Mouse (Mus musculus) liver, postnatal 0 days (tissue): ENCODE measurements around the gene Tac2.
A peak's percentile ranks its signal among the peaks of the same experiment; 100 is the strongest.

Experiments used
- CTCF ChIP-seq: sonication (generic); IDR thresholded peaks from 2 replicates; pipeline ENCODE4 v1.5.1; 2016; ENCODE audit warnings: antibody characterized with exemption, low read depth
- EP300 ChIP-seq: IDR thresholded peaks from 2 replicates; pipeline ENCODE4 v1.6.1; 2016; ENCODE audit warnings: antibody characterized with exemption, low read depth, mild to moderate bottlenecking

DNA sequence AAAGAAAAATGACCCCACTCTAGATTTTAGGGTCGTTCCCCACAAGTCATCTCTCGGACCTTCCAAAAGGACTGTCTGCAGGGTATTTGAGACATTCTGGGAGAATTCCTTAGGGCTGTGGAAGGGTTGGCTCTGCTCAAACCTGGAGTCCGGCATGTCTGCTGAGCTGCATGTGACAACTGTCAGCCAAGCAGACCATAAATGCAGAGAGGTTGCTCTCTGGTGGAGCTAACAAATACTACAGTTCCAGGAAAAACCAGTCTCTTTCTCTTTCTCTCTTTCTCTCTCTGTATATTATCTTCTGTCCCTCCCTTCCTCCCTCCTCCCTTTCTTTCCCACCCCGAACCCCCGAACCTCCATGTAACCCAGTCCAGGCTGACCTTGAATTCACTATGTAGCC is 10.2 kb downstream of the Tac2 start:
- TF ChIP-seq CTCF (peak; percentile 81), EP300 (no peak)
